8 mouse cellular contexts compared by ENCODE assay signal in the genomic region with DNA sequence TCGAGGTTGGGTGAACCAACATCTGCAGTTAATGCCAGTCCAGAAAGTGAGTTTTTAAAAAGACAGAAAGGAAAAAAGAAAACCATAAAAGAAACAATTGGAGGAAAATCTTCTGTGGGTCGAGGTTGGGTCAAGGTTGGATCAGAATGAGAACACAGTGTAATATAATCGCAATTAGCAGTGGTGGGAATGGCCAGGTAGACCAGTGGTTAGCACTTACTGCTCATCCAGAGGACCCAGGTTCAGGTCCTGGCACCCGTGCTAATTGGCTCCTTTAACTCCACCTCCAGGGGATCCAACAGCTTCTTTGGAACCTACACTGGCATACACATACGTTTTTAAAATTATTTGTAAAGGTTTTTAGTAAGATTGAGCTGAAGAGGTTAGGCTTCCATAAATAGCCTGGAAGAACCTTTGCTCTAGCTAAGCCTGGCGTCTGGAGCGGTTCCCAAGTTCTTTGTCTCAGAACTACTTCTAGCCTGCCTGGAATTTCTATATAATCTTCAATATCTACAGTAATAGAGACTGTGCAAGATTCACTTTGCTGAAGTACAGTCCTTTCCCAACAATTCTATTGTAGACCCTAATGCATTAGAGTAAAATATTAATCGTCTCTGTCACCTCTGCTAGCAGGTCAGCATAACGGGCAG. TPM values are rescaled to one million over a fixed set of nuclear protein-coding genes. Genes with fewer than 3 reads are reported as not detected.
DNase-seq lines count a peak whose midpoint lies in the region; ATAC-seq lines count a peak whose summit lies in the region.

No protein-coding gene starts in this region.

- 53% methylated on average over 9 of the region's 9 CpGs for WGBS in heart, embryonic 15.5 days
- 58% methylated on average over 9 of the region's 9 CpGs for WGBS in hindbrain, embryonic 10.5 days
- 52% methylated on average over 9 of the region's 9 CpGs for WGBS in midbrain, embryonic 11.5 days

- ATAC-seq in heart, embryonic 15.5 days (replicated peaks; ENCODE audit: insufficient number of reproducible peaks, insufficient read depth, low FRiP score, low read depth), result no peak
- ATAC-seq in midbrain, embryonic 11.5 days (ENCODE audit: low FRiP score), result no peak

- peak overlapping the region; percentile 76 for H3K4me2 ChIP-seq in heart, embryonic 15.5 days
- H3K4me2 ChIP-seq in midbrain, embryonic 11.5 days, result peak overlapping the region; percentile 73

- H3K27me3 ChIP-seq in heart, embryonic 15.5 days, result no peaks in the 10 kb centered on the region
- no peaks in the 10 kb centered on the region for H3K27me3 ChIP-seq in hindbrain, embryonic 10.5 days (ENCODE audit: insufficient read depth, poor library complexity, severe bottlenecking)
- no peaks in the 10 kb centered on the region for H3K27me3 ChIP-seq in midbrain, embryonic 11.5 days (ENCODE audit: control insufficient read depth, insufficient read depth, low read length)

- H3K9ac ChIP-seq in heart, embryonic 15.5 days, result no peak overlapping the region
- H3K9ac ChIP-seq in midbrain, embryonic 11.5 days (ENCODE audit: low read length), result peak overlapping the region; percentile 88; the same call in 1 of the 2 replicates

- 0 out of 2 replicates have a peak, but pooled peaks cover 6% of the 10 kb centered on the region for H3K4me1 ChIP-seq in heart, embryonic 15.5 days (replicated peaks)
- H3K4me1 ChIP-seq in brown adipose tissue, adult 24 weeks (ENCODE audit: control insufficient read depth, insufficient read depth, insufficient read length, low read length), result no peaks in the 10 kb centered on the region
- H3K4me1 ChIP-seq in hindbrain, embryonic 10.5 days (replicated peaks), result peaks cover 37% of the 10 kb centered on the region
- no peaks in the 10 kb centered on the region for H3K4me1 ChIP-seq in midbrain, embryonic 11.5 days (ENCODE audit: control insufficient read depth, insufficient read depth, low read length)

- no peaks in the 10 kb centered on the region for H3K9me3 ChIP-seq in heart, embryonic 15.5 days (replicated peaks)
- H3K9me3 ChIP-seq in hindbrain, embryonic 10.5 days, result no peaks in the 10 kb centered on the region
- no peaks in the 10 kb centered on the region for H3K9me3 ChIP-seq in midbrain, embryonic 11.5 days (ENCODE audit: control insufficient read depth, low read length)

- H3K27ac ChIP-seq in heart, embryonic 15.5 days, result no peak overlapping the region
- H3K27ac ChIP-seq in brown adipose tissue, adult 24 weeks (replicated peaks; ENCODE audit: low read depth, low read length), result peak overlapping the region; percentile 66
- peak overlapping the region; percentile 90; the same call in 1 of the 2 replicates for H3K27ac ChIP-seq in hindbrain, embryonic 10.5 days
- no peak overlapping the region for H3K27ac ChIP-seq in midbrain, embryonic 11.5 days (ENCODE audit: low read depth, low read length)

- H3K4me3 ChIP-seq in heart, embryonic 15.5 days, result peak overlapping the region; percentile 79
- H3K4me3 ChIP-seq in brown adipose tissue, adult 24 weeks (ENCODE audit: insufficient read depth, low read depth, low read length), result peak overlapping the region; percentile 92
- peak overlapping the region; percentile 64 for H3K4me3 ChIP-seq in hindbrain, embryonic 10.5 days
- H3K4me3 ChIP-seq in midbrain, embryonic 11.5 days (ENCODE audit: low read depth, low read length), result peak overlapping the region; percentile 53

- H3K36me3 ChIP-seq in heart, embryonic 15.5 days, result peaks cover 3% of the 10 kb centered on the region; the same call in 1 of the 2 replicates
- H3K36me3 ChIP-seq in hindbrain, embryonic 10.5 days, result peaks cover 7% of the 10 kb centered on the region; the same call in 1 of the 2 replicates
- no peaks in the 10 kb centered on the region for H3K36me3 ChIP-seq in midbrain, embryonic 11.5 days (ENCODE audit: control insufficient read depth, insufficient read depth, low read length)

- DNase-seq in heart, postnatal 14 days, result no peak
- no peak for DNase-seq in hindbrain, embryonic 10.5 days (ENCODE audit: low spot score)
- DNase-seq in midbrain, embryonic 11.5 days (ENCODE audit: low spot score, missing footprints), result no peak
- no peak for DNase-seq in adrenal gland, adult 8-10 months
- no peak for DNase-seq in gastrocnemius, adult 18-20 months (ENCODE audit: low spot score)
- no peak for DNase-seq in left cerebral cortex, adult 18-20 months (ENCODE audit: low spot score in 2 of 2)

- intact Hi-C loops in heart, postnatal 14 days (cut with DNase I), result no loop called here

RNA-seq across cellular contexts. Expression of a gene that starts 0.8 kb away (rescaled TPM):
- 8.0 and 8.9 TPM in 2 replicates for polyA plus RNA-seq in heart, embryonic 15.5 days (2015; fragmentation: Nextera tagmentation; extraction: Ambion mirVana)
- 1 to 10 TPM; 9.2 to 9.4 TPM for total RNA-seq in heart, postnatal 14 days (2021)
- 21.2 and 22.2 TPM in 2 replicates for polyA plus RNA-seq in brown adipose tissue, adult 24 weeks (2012; ENCODE audit: insufficient read depth, insufficient read length, missing spikeins)
- polyA plus RNA-seq in hindbrain, embryonic 10.5 days (2016; fragmentation: Nextera tagmentation; extraction: Ambion mirVana), result 11.4 and 12.9 TPM in 2 replicates
- 14.5 and 16.6 TPM in 2 replicates for polyA plus RNA-seq in midbrain, embryonic 11.5 days (2014; fragmentation: Nextera tagmentation; extraction: Ambion mirVana)
- total RNA-seq in adrenal gland, adult 8-10 months (2022), result 10 to 100 TPM; 31.3 to 54.2 (median 44.7) TPM
- total RNA-seq in gastrocnemius, adult 18-20 months (2021), result 1 to 10 TPM; 4.2 to 7.3 TPM
- 10 to 100 TPM; 27.6 to 28.8 TPM for total RNA-seq in left cerebral cortex, adult 18-20 months (2021)

RNA-seq across cellular contexts. Expression of a gene that starts 8.9 kb away (rescaled TPM):
- 89.3 and 90.3 TPM in 2 replicates for polyA plus RNA-seq in heart, embryonic 15.5 days (2015; fragmentation: Nextera tagmentation; extraction: Ambion mirVana)
- total RNA-seq in heart, postnatal 14 days (2021), result 100 to 1,000 TPM; 219 to 226 TPM
- polyA plus RNA-seq in brown adipose tissue, adult 24 weeks (2012; ENCODE audit: insufficient read depth, insufficient read length, missing spikeins), result 46.3 and 65.8 TPM in 2 replicates
- 124 and 145 TPM in 2 replicates for polyA plus RNA-seq in hindbrain, embryonic 10.5 days (2016; fragmentation: Nextera tagmentation; extraction: Ambion mirVana)
- polyA plus RNA-seq in midbrain, embryonic 11.5 days (2014; fragmentation: Nextera tagmentation; extraction: Ambion mirVana), result 118 and 132 TPM in 2 replicates
- 100 to 1,000 TPM; 283 to 619 (median 405) TPM for total RNA-seq in adrenal gland, adult 8-10 months (2022)
- total RNA-seq in gastrocnemius, adult 18-20 months (2021), result 100 to 1,000 TPM; 183 to 193 TPM
- total RNA-seq in left cerebral cortex, adult 18-20 months (2021), result 100 to 1,000 TPM; 216 to 218 TPM

RNA-seq across cellular contexts. Expression of a gene that starts 55.3 kb away (rescaled TPM):
- 0.15 and 0.22 TPM in 2 replicates for polyA plus RNA-seq in heart, embryonic 15.5 days (2015; fragmentation: Nextera tagmentation; extraction: Ambion mirVana)
- total RNA-seq in heart, postnatal 14 days (2021), result not detected
- 0.75 and 1.9 TPM in 2 replicates for polyA plus RNA-seq in brown adipose tissue, adult 24 weeks (2012; ENCODE audit: insufficient read depth, insufficient read length, missing spikeins)
- not detected in 2 replicates for polyA plus RNA-seq in hindbrain, embryonic 10.5 days (2016; fragmentation: Nextera tagmentation; extraction: Ambion mirVana)
- polyA plus RNA-seq in midbrain, embryonic 11.5 days (2014; fragmentation: Nextera tagmentation; extraction: Ambion mirVana), result not detected in 2 replicates
- total RNA-seq in adrenal gland, adult 8-10 months (2022), result 10 to 100 TPM in 2 of 4 experiments, 1 to 10 TPM in 1, under 1 TPM in 1; 0.74 to 37.9 (median 12.2) TPM
- under 1 TPM in 1 of 2 experiments, not detected in 1; 0.25 TPM for total RNA-seq in gastrocnemius, adult 18-20 months (2021)
- total RNA-seq in left cerebral cortex, adult 18-20 months (2021), result not detected

Comparison
In these comparisons a context has a peak if more than half of its experiments do, and no peak if none do; other contexts are left out.
1. H3K27ac ChIP-seq: peak in brown adipose tissue, adult 24 weeks (single experiment) and hindbrain, embryonic 10.5 days (single experiment); none in heart, embryonic 15.5 days (single experiment) and midbrain, embryonic 11.5 days (single experiment).
2. Peak in every context shown above with its lines, with median percentiles within 50 percentile points of each other: H3K4me3 ChIP-seq.